Mouse (Mus musculus): ENCODE measurements at regions not wholly inside any gene's neighbourhood (a gene's known extent, or its start where the extent isn't known, plus 50 kb on each side); places are given as distances from the start of the nearest gene placed in this dataset.

DNA sequence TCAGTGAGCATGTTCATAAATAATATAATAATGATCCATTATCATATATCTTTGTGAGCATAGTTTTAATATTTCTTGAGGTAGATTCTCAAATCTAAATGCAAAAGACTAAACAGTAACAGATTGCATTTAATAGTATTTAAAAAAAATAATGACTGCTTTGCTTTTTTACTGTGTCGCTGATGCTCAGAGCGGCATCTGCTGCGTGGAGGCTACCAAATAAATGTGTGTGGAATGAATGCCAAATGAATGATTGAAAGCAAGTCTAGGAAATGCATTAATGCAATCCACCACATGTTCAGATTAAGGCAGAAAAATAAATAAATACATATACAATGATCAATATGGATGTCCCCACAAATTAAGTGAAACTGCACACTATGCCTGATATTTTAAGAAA, 135.2 kb downstream of the Bard1 start:
- TF ChIP-seq CTCF (IDR thresholded peaks at IDR 0.05; ENCODE audit: borderline replicate concordance, extremely low read depth, insufficient read depth, insufficient read length) (no peak), POLR2A (IDR thresholded peaks at IDR 0.05; ENCODE audit: borderline replicate concordance, extremely low read depth, insufficient read depth, insufficient read length, poor library complexity, severe bottlenecking) (no peak)
- peak; percentile 63 for DNase-seq (ENCODE audit: low read depth)

- peak; percentile 59 for DNase-seq (ENCODE audit: low read depth)
- TF ChIP-seq CTCF (IDR thresholded peaks at IDR 0.05; ENCODE audit: borderline replicate concordance, extremely low read depth, insufficient read depth, insufficient read length) = no peak
- TF ChIP-seq POLR2A (IDR thresholded peaks at IDR 0.05; ENCODE audit: borderline replicate concordance, extremely low read depth, insufficient read depth, insufficient read length, poor library complexity, severe bottlenecking) = no peak
Observed at GRCm38 (mm10) chr1:70964016-70964415, 138.9 kb downstream of the Bard1 start.

DNA sequence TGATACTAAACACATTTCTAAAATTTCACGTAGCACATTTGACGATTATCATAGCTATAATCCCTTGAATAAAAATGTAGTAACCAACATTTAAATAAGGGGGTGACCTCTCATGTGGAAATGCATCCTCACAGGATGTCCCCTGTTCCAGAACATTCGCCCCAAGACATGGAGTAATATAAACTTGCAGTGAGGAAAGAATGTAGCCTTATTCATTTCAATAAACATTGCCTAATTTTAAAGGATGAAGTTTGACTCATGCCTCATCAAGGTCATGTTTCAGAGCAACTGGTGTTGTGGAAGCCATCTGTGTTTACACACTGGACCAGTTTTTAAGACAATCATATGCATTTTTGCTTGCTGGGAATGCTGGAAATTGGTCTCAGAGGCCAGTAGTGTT, 156.4 kb downstream of the Bard1 start:
- no peak for TF ChIP-seq CTCF (IDR thresholded peaks at IDR 0.05; ENCODE audit: borderline replicate concordance, extremely low read depth, insufficient read depth, insufficient read length)
- no peak for TF ChIP-seq POLR2A (IDR thresholded peaks at IDR 0.05; ENCODE audit: borderline replicate concordance, extremely low read depth, insufficient read depth, insufficient read length, poor library complexity, severe bottlenecking)
- DNase-seq (ENCODE audit: low read depth) = no peak

All from brain, embryonic 14.5 days (tissue).